Mouse (Mus musculus): ENCODE measurements at regions not wholly inside any gene's neighbourhood (a gene's known extent, or its start where the extent isn't known, plus 50 kb on each side); places are given as distances from the start of the nearest gene placed in this dataset.

DNA sequence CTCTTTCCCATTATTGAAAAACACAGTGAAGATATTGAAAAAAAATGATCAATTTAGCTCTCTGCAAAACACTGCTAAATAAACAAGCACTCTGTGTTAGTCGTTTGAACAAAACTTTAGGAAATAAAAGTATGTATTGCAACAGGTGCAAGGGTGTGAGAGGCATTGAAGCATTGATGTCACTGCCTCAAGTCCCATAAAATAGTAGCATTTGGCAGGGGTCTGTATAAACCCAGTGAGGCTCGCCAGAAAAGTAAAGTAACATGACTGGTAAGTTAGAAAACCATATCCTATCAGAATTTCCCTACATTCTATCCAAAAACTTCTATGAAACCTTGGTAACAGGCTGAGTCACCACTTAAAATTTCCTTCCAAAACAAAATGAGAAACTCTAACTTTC lies 914.2 kb downstream of the Slc22a22 start:
- TF ChIP-seq CTCF (IDR thresholded peaks at IDR 0.05; ENCODE audit: low read depth): no peak
- no peak for TF ChIP-seq EP300 (optimal IDR thresholded peaks at IDR 0.05)

All from stomach, postnatal 0 days (tissue).